Mouse (Mus musculus) spleen, postnatal 10 days (tissue): ENCODE measurements around the gene 1700029H14Rik.
A peak's percentile ranks its signal among the peaks of the same experiment; 100 is the strongest.

ENCODE experiments used
- DNase-seq, 2 experiments: peaks; one replicate each; pipeline ENCODE4 v3.0.0; 2021 to 2022; ENCODE audit warnings: low spot score in 2 of 2

1700029H14Rik gene

GRCm38 (mm10) chr8:13562118-13562517 lies at the start of gene 1700029H14Rik:
Gene 1700029H14Rik, minus strand, starts transcription at chr8:13562461.
- DNase-seq: no peak

GRCm38 (mm10) chr8:13611702-13612101 lies 49.4 kb upstream of the 1700029H14Rik start:
- DNase-seq: no peak

GRCm38 (mm10) chr8:13609971-13610370 lies 47.7 kb upstream of the 1700029H14Rik start:
- DNase-seq: no peak

- no peak for DNase-seq
These were observed 46.7 kb upstream of the 1700029H14Rik start for GRCm38 (mm10) chr8:13608946-13609345.

GRCm38 (mm10) chr8:13605920-13606480 lies 43.7 kb upstream of the 1700029H14Rik start:
- no peak for DNase-seq

- peak in 1 of 2 experiments; percentile 60 for DNase-seq
These were observed 40.4 kb upstream of the 1700029H14Rik start for GRCm38 (mm10) chr8:13602621-13603020.

GRCm38 (mm10) chr8:13601166-13601565 lies 38.9 kb upstream of the 1700029H14Rik start:
- peak in 1 of 2 experiments; percentile 45 for DNase-seq

- DNase-seq: no peak
These were observed 38.5 kb upstream of the 1700029H14Rik start for GRCm38 (mm10) chr8:13600716-13601115.

GRCm38 (mm10) chr8:13600204-13600603 lies 37.9 kb upstream of the 1700029H14Rik start:
- peak; percentile 54 to 73 for DNase-seq

- DNase-seq: no peak
These were observed 35.5 kb upstream of the 1700029H14Rik start for GRCm38 (mm10) chr8:13597777-13598176.

- peak; percentile 18 to 61 for DNase-seq
These were observed 33.6 kb upstream of the 1700029H14Rik start for GRCm38 (mm10) chr8:13595861-13596260.

GRCm38 (mm10) chr8:13594884-13595323 lies 32.6 kb upstream of the 1700029H14Rik start:
- DNase-seq: peak; percentile 39 to 80

GRCm38 (mm10) chr8:13593340-13593739 lies 31.1 kb upstream of the 1700029H14Rik start:
- DNase-seq: peak in 1 of 2 experiments; percentile 41

- no peak for DNase-seq
These were observed 29.0 kb upstream of the 1700029H14Rik start for GRCm38 (mm10) chr8:13591246-13591645.

- no peak for DNase-seq
These were observed 26.8 kb upstream of the 1700029H14Rik start for GRCm38 (mm10) chr8:13589071-13589470.

GRCm38 (mm10) chr8:13584652-13585051 lies 22.4 kb upstream of the 1700029H14Rik start:
- DNase-seq: no peak

GRCm38 (mm10) chr8:13577869-13578268 lies 15.6 kb upstream of the 1700029H14Rik start:
- DNase-seq: no peak

- no peak for DNase-seq
These were observed 9.7 kb upstream of the 1700029H14Rik start for GRCm38 (mm10) chr8:13571999-13572398.

GRCm38 (mm10) chr8:13557526-13557925 lies 4.7 kb downstream of the 1700029H14Rik start:
- DNase-seq: no peak

GRCm38 (mm10) chr8:13551574-13551830 lies 10.8 kb downstream of the 1700029H14Rik start:
- DNase-seq: no peak

GRCm38 (mm10) chr8:13550718-13551573 lies 11.3 kb downstream of the 1700029H14Rik start:
- DNase-seq: peak; percentile 60 to 84

- DNase-seq: no peak
These were observed 13.4 kb downstream of the 1700029H14Rik start for GRCm38 (mm10) chr8:13548831-13549230.

- DNase-seq: no peak
These were observed 14.0 kb downstream of the 1700029H14Rik start for GRCm38 (mm10) chr8:13548235-13548634.
